31 mouse cellular contexts compared by ENCODE assay signal in genomic region chr15:30145413-30145812, GRCm38 (mm10).
"Had no signal": no experiment of that assay in that cellular context is flagged by ENCODE, and none has a peak within 500 bp of the region (broad histone marks: within the 10 kb centered on the region; RNA-seq: fewer than 3 reads in every experiment).

No protein-coding gene starts in this region.

- ATAC-seq: liver, embryonic 12.5 days; liver, postnatal 0 days; lung, postnatal 0 days; midbrain, embryonic 13.5 days; midbrain, embryonic 15.5 days; midbrain, embryonic 16.5 days had no signal

- H3K27ac ChIP-seq: limb, embryonic 10.5 days; limb, embryonic 12.5 days; limb, embryonic 13.5 days; limb, embryonic 15.5 days; liver, embryonic 12.5 days; liver, embryonic 13.5 days; liver, embryonic 14.5 days; liver, embryonic 15.5 days; lung, embryonic 15.5 days; macrophage; midbrain, embryonic 10.5 days; midbrain, embryonic 12.5 days; midbrain, embryonic 13.5 days; midbrain, embryonic 15.5 days; neural tube, embryonic 12.5 days had no signal

- H3K4me3 ChIP-seq: limb, embryonic 10.5 days; limb, embryonic 12.5 days; limb, embryonic 13.5 days; limb, embryonic 15.5 days; liver, embryonic 12.5 days; liver, embryonic 13.5 days; liver, embryonic 15.5 days; lung, embryonic 15.5 days; megakaryocyte, embryonic 14.5 days; midbrain, embryonic 10.5 days; midbrain, embryonic 12.5 days; midbrain, embryonic 13.5 days; midbrain, embryonic 15.5 days; myocyte; neural tube, embryonic 12.5 days had no signal

- H3K27me3 ChIP-seq: limb, embryonic 12.5 days; limb, embryonic 13.5 days; limb, embryonic 15.5 days; liver, embryonic 12.5 days; liver, embryonic 13.5 days; liver, embryonic 15.5 days; lung, embryonic 15.5 days; megakaryocyte, embryonic 14.5 days; midbrain, embryonic 12.5 days; midbrain, embryonic 13.5 days; midbrain, embryonic 15.5 days; neural tube, embryonic 12.5 days had no signal

- H3K4me1 ChIP-seq: limb, embryonic 10.5 days; limb, embryonic 12.5 days; limb, embryonic 13.5 days; limb, embryonic 15.5 days; liver, embryonic 12.5 days; liver, embryonic 13.5 days; liver, embryonic 15.5 days; lung, embryonic 15.5 days; megakaryocyte, embryonic 14.5 days; midbrain, embryonic 10.5 days; midbrain, embryonic 12.5 days; midbrain, embryonic 13.5 days; midbrain, embryonic 15.5 days; neural tube, embryonic 12.5 days had no signal

- H3K4me2 ChIP-seq: limb, embryonic 12.5 days; limb, embryonic 13.5 days; limb, embryonic 15.5 days; liver, embryonic 11.5 days; liver, embryonic 12.5 days; liver, embryonic 13.5 days; liver, embryonic 15.5 days; lung, embryonic 14.5 days; lung, embryonic 15.5 days; midbrain, embryonic 11.5 days; midbrain, embryonic 12.5 days; midbrain, embryonic 13.5 days; midbrain, embryonic 15.5 days; neural tube, embryonic 12.5 days had no signal

- H3K36me3 ChIP-seq: limb, embryonic 10.5 days; limb, embryonic 12.5 days; limb, embryonic 13.5 days; limb, embryonic 15.5 days; liver, embryonic 12.5 days; liver, embryonic 13.5 days; liver, embryonic 15.5 days; lung, embryonic 15.5 days; midbrain, embryonic 10.5 days; midbrain, embryonic 12.5 days; midbrain, embryonic 13.5 days; midbrain, embryonic 15.5 days; neural tube, embryonic 12.5 days had no signal

- H3K9ac ChIP-seq: limb, embryonic 12.5 days; limb, embryonic 13.5 days; limb, embryonic 15.5 days; liver, embryonic 12.5 days; liver, embryonic 13.5 days; liver, embryonic 14.5 days; liver, embryonic 15.5 days; liver, postnatal 0 days; lung, embryonic 14.5 days; lung, embryonic 15.5 days; midbrain, embryonic 12.5 days; midbrain, embryonic 13.5 days; midbrain, embryonic 15.5 days; neural tube, embryonic 12.5 days had no signal

- DNase-seq: left cerebral cortex, postnatal 4 days; liver; liver, embryonic 13.5 days; liver, postnatal 0 days; lung, adult 18-20 months; lung, adult 2 months; lung, embryonic 14.5 days; lung, postnatal 10 days; lung, postnatal 14 days; lung, postnatal 36 days; midbrain, embryonic 14.5 days had no signal

- H3K9me3 ChIP-seq: limb, embryonic 10.5 days; limb, embryonic 12.5 days; limb, embryonic 13.5 days; limb, embryonic 15.5 days; liver, embryonic 12.5 days; liver, embryonic 13.5 days; liver, embryonic 15.5 days; lung, embryonic 15.5 days; midbrain, embryonic 10.5 days; midbrain, embryonic 12.5 days; midbrain, embryonic 13.5 days; midbrain, embryonic 15.5 days; neural tube, embryonic 12.5 days had no signal
